In the genomic region with DNA sequence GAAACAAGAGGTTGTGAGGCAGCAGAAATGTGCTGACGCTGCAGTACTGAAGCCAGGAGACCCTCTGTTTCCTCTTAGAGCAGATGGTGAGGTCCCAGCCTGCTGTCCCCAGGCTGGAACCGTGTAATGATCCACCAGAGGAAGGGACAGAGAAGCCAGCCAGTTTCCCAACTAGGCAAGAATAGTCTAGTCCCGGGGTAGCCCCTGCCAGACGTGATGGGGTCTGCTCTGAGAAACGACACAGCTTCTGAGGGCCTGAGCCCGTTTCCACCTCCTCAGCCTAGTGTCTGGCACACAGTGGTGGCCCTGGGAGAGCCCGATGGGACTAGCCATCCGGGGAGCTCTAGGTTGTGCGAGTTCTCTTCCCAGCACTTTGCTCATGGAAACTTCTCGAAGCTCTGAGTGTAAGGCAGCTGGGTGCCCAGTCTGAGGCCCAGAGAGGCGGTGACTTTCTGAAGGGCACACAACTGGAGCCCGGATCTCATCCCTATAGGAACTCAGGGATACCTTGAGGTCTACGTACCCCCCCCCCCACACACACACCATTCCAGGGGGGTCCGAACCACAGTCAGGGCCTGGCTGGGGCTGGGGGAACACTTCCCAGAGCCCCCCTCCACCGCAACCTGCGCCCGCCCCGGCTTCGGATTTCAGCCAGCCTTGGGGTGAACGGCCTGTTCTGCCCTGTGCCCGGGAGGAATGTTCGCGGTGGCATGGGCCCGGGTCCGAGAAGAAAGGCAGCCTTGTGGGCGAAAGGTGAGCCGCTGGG, we compare ENCODE assay signal across 9 mouse cellular contexts. TPM values are rescaled to one million over a fixed set of nuclear protein-coding genes. Genes with fewer than 3 reads are reported as not detected.
A peak's percentile ranks its signal among the peaks of the same experiment; 100 is the strongest.
DNase-seq lines count a peak whose midpoint lies in the region; ATAC-seq and TF ChIP-seq lines count a peak whose summit lies in the region.
"Had no signal": no experiment of that assay in that cellular context is flagged by ENCODE, and none has a peak within 500 bp of the region (broad histone marks: within the 10 kb centered on the region; RNA-seq: fewer than 3 reads in every experiment).

No protein-coding gene starts in this region.

- H3K27me3 ChIP-seq in heart, embryonic 11.5 days (ENCODE audit: control insufficient read depth, insufficient read depth, low read length) = no peaks in the 10 kb centered on the region
- no peaks in the 10 kb centered on the region for H3K27me3 ChIP-seq in embryonic facial prominence, embryonic 11.5 days (ENCODE audit: control insufficient read depth, insufficient read depth, low read length)
- H3K27me3 ChIP-seq in hindbrain, postnatal 0 days (ENCODE audit: insufficient read depth, low read length) = no peaks in the 10 kb centered on the region; the same call in 1 of the 2 replicates
- H3K27me3 ChIP-seq in midbrain, embryonic 15.5 days (replicated peaks) = no peaks in the 10 kb centered on the region

- peak overlapping the region; percentile 30 for H3K4me3 ChIP-seq in heart, embryonic 11.5 days (ENCODE audit: low read depth, low read length)
- no peak overlapping the region; the same call in 1 of the 2 replicates for H3K4me3 ChIP-seq in embryonic facial prominence, embryonic 11.5 days (ENCODE audit: low read depth, low read length)
- no peak overlapping the region for H3K4me3 ChIP-seq in hindbrain, postnatal 0 days (ENCODE audit: low read length)
- H3K4me3 ChIP-seq in midbrain, embryonic 15.5 days = no peak overlapping the region

- no peak for DNase-seq in heart, postnatal 25 days (ENCODE audit: low spot score)
- peak; percentile 38 for DNase-seq in embryonic facial prominence, embryonic 11.5 days (ENCODE audit: low spot score)
- DNase-seq in hindbrain, postnatal 0 days (ENCODE audit: low spot score) = no peak
- no peak for DNase-seq in layer of hippocampus, postnatal 14 days (ENCODE audit: low spot score in 2 of 2)
- no peak for DNase-seq in urinary bladder, adult 2 months (ENCODE audit: low spot score)
- DNase-seq in urinary bladder, adult 18-20 months (ENCODE audit: low spot score in 2 of 2) = no peak
- DNase-seq: cerebellum, adult 8-10 months had no signal

- peak overlapping the region; percentile 66 for H3K27ac ChIP-seq in heart, embryonic 11.5 days (ENCODE audit: low read depth, low read length)
- H3K27ac ChIP-seq in embryonic facial prominence, embryonic 11.5 days (replicated peaks; ENCODE audit: low read depth, low read length) = peak overlapping the region; percentile 95
- no peak overlapping the region; the same call in 1 of the 2 replicates for H3K27ac ChIP-seq in hindbrain, postnatal 0 days
- no peak overlapping the region for H3K27ac ChIP-seq in midbrain, embryonic 15.5 days

- peak; percentile 2; the same call in 1 of the 2 replicates for ATAC-seq in heart, embryonic 11.5 days (replicated peaks; ENCODE audit: insufficient number of reproducible peaks, low FRiP score, low TSS enrichment)
- ATAC-seq in embryonic facial prominence, embryonic 11.5 days (replicated peaks; ENCODE audit: insufficient number of reproducible peaks, low FRiP score, low TSS enrichment, low read depth) = peak; percentile 68; the same call in 1 of the 2 replicates
- no peak for ATAC-seq in hindbrain, postnatal 0 days
- no peak for ATAC-seq in midbrain, embryonic 15.5 days (replicated peaks)

- peaks cover 44% of the 10 kb centered on the region for H3K4me1 ChIP-seq in heart, embryonic 11.5 days (ENCODE audit: control insufficient read depth, insufficient read depth, low read length)
- peaks cover 13% of the 10 kb centered on the region for H3K4me1 ChIP-seq in embryonic facial prominence, embryonic 11.5 days (ENCODE audit: control insufficient read depth, insufficient read depth, low read length)
- H3K4me1 ChIP-seq in hindbrain, postnatal 0 days (ENCODE audit: insufficient read depth, low read length) = no peaks in the 10 kb centered on the region
- H3K4me1 ChIP-seq in midbrain, embryonic 15.5 days = peaks cover 7% of the 10 kb centered on the region; the same call in 1 of the 2 replicates

- no peak for TF ChIP-seq CTCF in hindbrain, postnatal 0 days (IDR thresholded peaks at IDR 0.05; ENCODE audit: low read depth)

- 23% methylated on average over 27 of the region's 27 CpGs for WGBS in heart, embryonic 11.5 days (ENCODE audit: insufficient replicate concordance)
- WGBS in embryonic facial prominence, embryonic 11.5 days = 12% methylated on average over 27 of the region's 27 CpGs
- 38% methylated on average over 27 of the region's 27 CpGs for WGBS in hindbrain, postnatal 0 days
- 39% methylated on average over 27 of the region's 27 CpGs for WGBS in midbrain, embryonic 15.5 days

- H3K9me3 ChIP-seq in heart, embryonic 11.5 days (replicated peaks; ENCODE audit: control insufficient read depth, low read length) = no peaks in the 10 kb centered on the region
- H3K9me3 ChIP-seq in embryonic facial prominence, embryonic 11.5 days (replicated peaks; ENCODE audit: control insufficient read depth, low read length) = no peaks in the 10 kb centered on the region
- H3K9me3 ChIP-seq in hindbrain, postnatal 0 days (ENCODE audit: low read length) = no peaks in the 10 kb centered on the region
- H3K9me3 ChIP-seq in midbrain, embryonic 15.5 days = no peaks in the 10 kb centered on the region

- intact Hi-C loops in heart, postnatal 25 days (cut with DNase I) = no loop called here

- peak overlapping the region; percentile 64 for H3K9ac ChIP-seq in heart, embryonic 11.5 days (ENCODE audit: low read depth, low read length)
- H3K9ac ChIP-seq in embryonic facial prominence, embryonic 11.5 days (replicated peaks; ENCODE audit: low read length) = peak overlapping the region; percentile 42
- H3K9ac ChIP-seq in hindbrain, postnatal 0 days (replicated peaks; ENCODE audit: low read length) = 0 out of 2 replicates have a peak overlapping the region, but pooled peaks have one; percentile 19
- H3K9ac ChIP-seq in midbrain, embryonic 15.5 days = no peak overlapping the region; the same call in 1 of the 2 replicates

- no peaks in the 10 kb centered on the region for H3K36me3 ChIP-seq in heart, embryonic 11.5 days (ENCODE audit: control insufficient read depth, insufficient read depth, low read length)
- no peaks in the 10 kb centered on the region for H3K36me3 ChIP-seq in embryonic facial prominence, embryonic 11.5 days (replicated peaks; ENCODE audit: control insufficient read depth, insufficient read depth, low read depth, low read length)
- H3K36me3 ChIP-seq in hindbrain, postnatal 0 days (ENCODE audit: insufficient read depth, low read length) = no peaks in the 10 kb centered on the region
- no peaks in the 10 kb centered on the region for H3K36me3 ChIP-seq in midbrain, embryonic 15.5 days (replicated peaks)

- H3K4me2 ChIP-seq in heart, embryonic 11.5 days = peak overlapping the region; percentile 63
- peak overlapping the region; percentile 41 for H3K4me2 ChIP-seq in embryonic facial prominence, embryonic 11.5 days (ENCODE audit: low read depth, low read length)
- peak overlapping the region; percentile 22; the same call in 1 of the 2 replicates for H3K4me2 ChIP-seq in hindbrain, postnatal 0 days (ENCODE audit: low read depth, low read length)
- peak overlapping the region; percentile 38 for H3K4me2 ChIP-seq in midbrain, embryonic 15.5 days

RNA-seq across cellular contexts. Expression of gene Ube2v1, which starts 35.0 kb away (rescaled TPM):
- polyA plus RNA-seq in heart, embryonic 11.5 days (2014; fragmentation: Nextera tagmentation; extraction: Ambion mirVana) = 195 and 211 TPM in 2 replicates
- 100 to 1,000 TPM in 1 of 2 experiments, 10 to 100 TPM in 1; 99.3 to 105 TPM for total RNA-seq in heart, postnatal 25 days (2021)
- polyA plus RNA-seq in embryonic facial prominence, embryonic 11.5 days (2014; fragmentation: Nextera tagmentation; extraction: Ambion mirVana) = 223 and 235 TPM in 2 replicates
- 209 and 247 TPM in 2 replicates for total RNA-seq in hindbrain, postnatal 0 days (2014; rRNA removed)
- 380 and 384 TPM in 2 replicates for polyA plus RNA-seq in hindbrain, postnatal 0 days (2015; fragmentation: Nextera tagmentation; extraction: Ambion mirVana)
- 327 TPM in 2 replicates for polyA plus RNA-seq in midbrain, embryonic 15.5 days (2015; fragmentation: Nextera tagmentation; extraction: Ambion mirVana)
- 100 to 1,000 TPM; 242 to 247 TPM for total RNA-seq in layer of hippocampus, postnatal 14 days (2021)
- polyA plus RNA-seq in urinary bladder, adult 2 months (2012; rRNA removed) = 111 and 152 TPM in 2 replicates

RNA-seq across cellular contexts. Expression of gene Snai1, which starts 58.9 kb away (rescaled TPM):
- polyA plus RNA-seq in heart, embryonic 11.5 days (2014; fragmentation: Nextera tagmentation; extraction: Ambion mirVana) = 21.1 and 23.1 TPM in 2 replicates
- total RNA-seq in heart, postnatal 25 days (2021) = 1 to 10 TPM; 2.0 to 2.8 TPM
- polyA plus RNA-seq in embryonic facial prominence, embryonic 11.5 days (2014; fragmentation: Nextera tagmentation; extraction: Ambion mirVana) = 66.8 and 76.2 TPM in 2 replicates
- total RNA-seq in hindbrain, postnatal 0 days (2014; rRNA removed) = 0.93 and 1.2 TPM in 2 replicates
- polyA plus RNA-seq in hindbrain, postnatal 0 days (2015; fragmentation: Nextera tagmentation; extraction: Ambion mirVana) = 3.6 and 4.3 TPM in 2 replicates
- 5.1 and 6.4 TPM in 2 replicates for polyA plus RNA-seq in midbrain, embryonic 15.5 days (2015; fragmentation: Nextera tagmentation; extraction: Ambion mirVana)
- total RNA-seq in layer of hippocampus, postnatal 14 days (2021) = under 1 TPM; 0.53 to 0.79 TPM
- 21.3 and 31.0 TPM in 2 replicates for polyA plus RNA-seq in urinary bladder, adult 2 months (2012; rRNA removed)

Comparison
In these comparisons a context has a peak if more than half of its experiments do, and no peak if none do; other contexts are left out.
1. ATAC-seq: peak in heart, embryonic 11.5 days (single experiment) and embryonic facial prominence, embryonic 11.5 days (single experiment); none in hindbrain, postnatal 0 days (single experiment) and midbrain, embryonic 15.5 days (single experiment).
2. H3K27ac ChIP-seq: peak in heart, embryonic 11.5 days (single experiment) and embryonic facial prominence, embryonic 11.5 days (single experiment); none in hindbrain, postnatal 0 days (single experiment) and midbrain, embryonic 15.5 days (single experiment).
3. Peak in every context shown above with its lines, with median percentiles within 50 percentile points of each other: H3K4me2 ChIP-seq.